Mouse (Mus musculus) megakaryocyte, embryonic 14.5 days (primary cell): ENCODE data around the gene Cers3.

Experiments used
- FLI1 ChIP-seq: IDR thresholded peaks from 2 replicates; pipeline ENCODE4 v1.6.1; 2012; ENCODE audit warnings: low read length, inconsistent platforms, mixed read lengths
- GATA1 ChIP-seq: IDR thresholded peaks from 3 replicates; pipeline ENCODE4 v1.6.1; 2012; ENCODE audit warnings: mixed read lengths, low read length, inconsistent platforms, borderline replicate concordance

DNA sequence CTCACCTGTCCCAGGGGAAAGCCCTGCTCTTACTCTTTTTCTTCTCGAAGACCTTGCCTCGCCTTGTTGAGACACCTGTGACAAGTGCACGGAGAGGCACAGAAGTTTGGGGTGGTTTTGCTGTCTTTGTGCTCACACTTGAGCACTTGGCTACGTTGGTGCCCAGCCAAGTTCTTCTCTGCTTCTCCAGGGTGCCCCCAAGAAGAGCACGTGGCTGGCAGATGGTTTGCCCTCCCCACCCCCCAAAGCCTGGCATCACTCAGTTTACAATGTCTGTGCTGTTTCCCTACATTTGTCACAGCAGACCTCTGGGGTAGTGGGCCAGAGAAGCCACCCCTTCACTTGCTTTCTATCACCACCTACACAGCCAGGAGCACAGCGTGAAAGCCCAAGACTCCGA, 97.9 kb downstream of the Cers3 start:
- TF ChIP-seq GATA1 (no peak), FLI1 (no peak)
